Mouse (Mus musculus) embryonic fibroblast, embryonic 13.5 days (primary cell): ENCODE measurements around the gene Mag.

Experiments used
- CTCF ChIP-seq: IDR thresholded peaks from 2 replicates; pipeline ENCODE4 v1.5.1; 2011; ENCODE audit warnings: mild to moderate bottlenecking, control low read depth, low read length, moderate library complexity, borderline replicate concordance; ENCODE audit not compliant: insufficient read depth
- POLR2A ChIP-seq: IDR thresholded peaks from 2 replicates; pipeline ENCODE4 v1.6.1; 2011; ENCODE audit warnings: low read depth, mild to moderate bottlenecking, control low read depth, low read length, moderate library complexity

DNA sequence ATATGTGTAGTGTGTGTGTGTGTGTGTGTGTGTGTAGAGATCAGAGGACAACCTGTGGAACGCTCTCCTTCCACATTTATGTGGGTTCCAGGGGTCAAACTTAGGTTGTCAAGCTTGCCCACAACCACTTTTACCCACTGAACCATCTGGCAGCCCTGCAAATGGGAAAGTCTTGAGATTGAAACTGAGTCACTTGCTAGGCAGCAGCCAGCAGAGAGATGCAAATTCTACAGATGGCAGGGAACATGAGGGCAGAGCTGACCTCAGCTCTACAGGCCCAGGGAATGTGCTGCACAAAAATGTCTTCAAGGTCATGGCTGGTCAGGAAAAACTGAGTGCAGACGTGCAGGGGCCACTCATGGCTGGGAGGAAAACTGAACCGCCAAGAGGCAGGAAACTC lies 33.3 kb downstream of the Mag start:
- TF ChIP-seq CTCF: no peak
- TF ChIP-seq POLR2A: no peak
